Mouse (Mus musculus) kidney, adult 2 months (tissue): Measurements from ENCODE around the gene Bcan. TPM values are rescaled to one million over a fixed set of nuclear protein-coding genes. Genes with fewer than 3 reads are reported as not detected.

Source experiments
- DNase-seq: peaks from one replicate; pipeline ENCODE4 v3.0.0; 2021
- H3K27ac ChIP-seq: fragments of 200-500 bp; 2 replicates; pipeline ENCODE4 v1.5.1; 2012; ENCODE audit warnings: low read depth, low read length, control low read depth, inconsistent platforms; ENCODE audit not compliant: insufficient read depth
- H3K27me3 ChIP-seq: fragments of 200-500 bp; replicated peaks from 2 replicates; pipeline ENCODE4 v1.6.1; 2012; ENCODE audit warnings: mild to moderate bottlenecking, moderate library complexity, low read length, inconsistent platforms; ENCODE audit not compliant: control insufficient read depth, insufficient read depth
- H3K36me3 ChIP-seq: fragments of 200-500 bp; 2 replicates; pipeline ENCODE4 v1.6.1; 2012; ENCODE audit warnings: mild to moderate bottlenecking, moderate library complexity, low read length, inconsistent platforms; ENCODE audit not compliant: control insufficient read depth, insufficient read depth
- H3K4me1 ChIP-seq: fragments of 200-500 bp; 2 replicates; pipeline ENCODE4 v1.6.1; 2011; ENCODE audit warnings: low read length; ENCODE audit not compliant: control insufficient read depth, insufficient read depth
- H3K4me3 ChIP-seq: fragments of 200-500 bp; 2 replicates; pipeline ENCODE4 v1.5.1; 2011; ENCODE audit warnings: mild to moderate bottlenecking, low read depth, low read length, control low read depth; ENCODE audit not compliant: insufficient read depth
- CTCF ChIP-seq: fragments of 200-500 bp; conservative IDR thresholded peaks from 2 replicates; pipeline ENCODE4 v1.5.1; 2011; ENCODE audit warnings: low read depth, mild to moderate bottlenecking, control low read depth, low read length, moderate library complexity, mixed read lengths; ENCODE audit not compliant: insufficient read depth, insufficient read length
- POLR2A ChIP-seq: fragments of 200-500 bp; IDR thresholded peaks from one replicate; pipeline ENCODE4 v1.6.1; 2011; ENCODE audit warnings: low read depth, low read length, control low read depth
- WGBS: fragments of 180-500 bp; shearing (Covaris S2); methylation state at CpG from one replicate; pipeline ENCODE4 v1.1.7; 2018; 5-methylcytosine and 5-hydroxymethylcytosine counted together
- polyA plus RNA-seq: library from polyadenylated mRNA; depleted of rRNA; stranded (reverse); fragments of >200 nt; gene quantifications from 2 replicates; pipeline ENCODE4 v1.2.3, GENCODE M21; 2012

Bcan gene
- polyA plus RNA-seq, 1 experiment = 0.34 TPM

GRCm38 (mm10) chr3:87948378-87949265, 51.4 kb downstream of the Bcan start, which contains the start of gene Crabp2:
Gene Crabp2, plus strand, starts transcription at chr3:87948666.
- Histone ChIP-seq H3K27ac (no peak within 1 kb of the TSS), H3K4me1 (no peaks in the 10 kb centered on the region), H3K27me3 (peaks cover 2% of the 10 kb centered on the region; the same call in 1 of the 2 replicates), H3K36me3 (no peaks in the 10 kb centered on the region), H3K4me3 (no peak within 1 kb of the TSS)
- no peak for DNase-seq
- TF ChIP-seq POLR2A (no peak), CTCF (no peak)
- WGBS = 5% methylated on average over 35 of the region's 35 CpGs

- no peaks in the 10 kb centered on the region for H3K36me3 ChIP-seq
- no peak for DNase-seq
- no peak overlapping the region for H3K27ac ChIP-seq
- H3K4me1 ChIP-seq = no peaks in the 10 kb centered on the region
- TF ChIP-seq CTCF = no peak
- no peak overlapping the region for H3K4me3 ChIP-seq
- H3K27me3 ChIP-seq = peaks cover 2% of the 10 kb centered on the region; the same call in 1 of the 2 replicates
- WGBS = 3% methylated on average over 17 of the region's 17 CpGs
Measured at GRCm38 (mm10) chr3:87947811-87948199, 52.2 kb downstream of the Bcan start.

DNA sequence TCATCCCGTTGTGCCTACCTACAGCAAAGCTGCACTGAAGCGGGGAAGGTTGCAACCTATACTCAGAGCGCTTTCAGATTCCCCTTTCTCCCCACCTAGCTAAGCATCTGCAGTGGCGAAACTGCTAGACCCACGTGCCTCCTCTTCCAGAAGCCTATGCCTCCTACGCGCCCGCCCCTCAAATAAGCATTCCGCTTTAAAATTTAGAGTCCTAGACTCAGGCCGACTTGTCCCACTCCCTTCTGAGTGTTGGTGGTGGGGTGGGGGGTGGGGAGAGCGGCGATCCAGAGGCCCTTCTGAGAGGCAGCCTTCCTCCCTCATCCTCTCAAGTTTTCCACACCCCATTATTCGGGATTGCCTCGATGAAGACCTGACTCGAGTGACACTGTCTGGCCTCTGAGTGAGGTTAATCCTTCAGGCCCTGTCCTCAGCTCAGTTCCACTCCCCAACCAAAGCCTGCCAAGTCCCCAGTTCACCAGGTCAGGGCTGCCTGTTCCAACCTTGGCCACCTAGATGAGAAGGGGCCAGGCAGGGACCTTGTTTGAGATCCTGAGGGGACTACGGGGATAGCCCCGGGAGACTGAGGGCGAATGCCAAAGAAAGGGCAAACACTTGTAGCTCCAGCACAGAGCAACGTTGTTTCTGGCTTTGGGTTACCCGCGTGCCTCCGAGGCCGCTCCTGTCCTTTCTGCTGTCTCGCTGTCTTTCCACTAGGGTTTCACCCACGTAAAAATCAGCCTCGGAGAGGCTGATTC, 52.8 kb downstream of the Bcan start:
- WGBS = 16% methylated on average over 26 of the region's 26 CpGs
- H3K4me1 ChIP-seq = no peaks in the 10 kb centered on the region
- H3K27me3 ChIP-seq = peaks cover 2% of the 10 kb centered on the region; the same call in 1 of the 2 replicates
- H3K4me3 ChIP-seq = no peak overlapping the region
- TF ChIP-seq POLR2A = no peak
- TF ChIP-seq CTCF = no peak
- no peak for DNase-seq
- no peaks in the 10 kb centered on the region for H3K36me3 ChIP-seq
- no peak overlapping the region for H3K27ac ChIP-seq

DNA sequence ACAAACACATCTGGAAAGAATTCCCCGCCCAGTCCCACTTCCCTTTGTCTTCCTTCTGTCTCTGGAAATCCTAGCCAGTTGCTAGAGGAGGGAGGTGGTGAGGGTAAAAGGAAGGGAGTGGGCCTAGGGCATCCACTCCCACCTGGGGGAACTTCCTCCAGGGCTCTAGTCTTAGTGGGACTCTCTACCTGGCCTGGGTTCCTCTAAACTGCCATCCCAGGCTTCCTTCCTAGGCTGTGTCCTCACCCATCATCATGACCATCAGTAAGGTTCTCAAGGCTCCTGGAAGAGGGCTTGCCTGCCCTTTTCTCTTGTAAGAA, 53.5 kb downstream of the Bcan start:
- 67% methylated on average over 1 of the region's 1 CpGs for WGBS
- TF ChIP-seq CTCF = no peak
- TF ChIP-seq POLR2A = no peak
- no peaks in the 10 kb centered on the region for H3K4me1 ChIP-seq
- H3K4me3 ChIP-seq = no peak overlapping the region
- H3K27ac ChIP-seq = no peak overlapping the region
- DNase-seq = no peak
- H3K27me3 ChIP-seq = peaks cover 2% of the 10 kb centered on the region; the same call in 1 of the 2 replicates
- H3K36me3 ChIP-seq = no peaks in the 10 kb centered on the region

DNA sequence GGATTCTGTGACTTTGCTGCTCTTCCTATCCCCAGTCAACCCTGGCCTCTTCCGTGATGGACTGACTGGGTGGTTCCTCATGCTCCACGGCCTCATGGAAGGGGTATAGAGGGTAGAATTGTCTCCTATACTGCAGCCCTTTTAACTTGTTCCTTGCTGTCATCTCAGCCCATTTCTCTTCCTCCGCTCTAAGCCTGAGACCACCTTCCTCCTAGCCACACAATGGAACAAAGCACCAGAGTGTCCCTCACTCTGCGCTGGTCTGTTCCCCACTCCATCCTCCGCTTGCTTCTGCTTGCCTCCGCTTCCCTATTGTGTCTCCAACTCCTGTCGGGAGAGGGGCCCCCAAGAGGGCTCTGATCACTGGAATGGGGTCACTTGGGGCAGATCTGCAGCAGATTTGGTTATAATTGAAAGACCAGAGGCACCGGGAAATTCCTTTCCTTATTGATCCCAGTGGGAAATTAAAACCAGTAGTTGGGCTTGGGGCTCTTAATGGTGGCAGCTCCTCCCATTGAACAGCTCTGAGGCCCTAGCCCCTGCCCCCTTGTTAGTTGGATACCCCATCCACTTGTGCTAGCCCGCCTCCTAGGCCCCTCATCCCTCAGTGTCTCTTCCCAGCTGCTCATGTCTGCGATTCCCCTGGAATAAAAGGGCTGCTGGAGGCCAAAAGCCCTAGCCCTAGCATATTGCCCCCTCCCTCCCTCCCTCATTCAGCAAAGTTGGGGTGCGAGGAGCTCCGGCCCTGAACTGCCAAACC, 54.1 kb downstream of the Bcan start:
- TF ChIP-seq POLR2A = no peak
- 57% methylated on average over 12 of the region's 12 CpGs for WGBS
- no peak overlapping the region for H3K27ac ChIP-seq

DNA sequence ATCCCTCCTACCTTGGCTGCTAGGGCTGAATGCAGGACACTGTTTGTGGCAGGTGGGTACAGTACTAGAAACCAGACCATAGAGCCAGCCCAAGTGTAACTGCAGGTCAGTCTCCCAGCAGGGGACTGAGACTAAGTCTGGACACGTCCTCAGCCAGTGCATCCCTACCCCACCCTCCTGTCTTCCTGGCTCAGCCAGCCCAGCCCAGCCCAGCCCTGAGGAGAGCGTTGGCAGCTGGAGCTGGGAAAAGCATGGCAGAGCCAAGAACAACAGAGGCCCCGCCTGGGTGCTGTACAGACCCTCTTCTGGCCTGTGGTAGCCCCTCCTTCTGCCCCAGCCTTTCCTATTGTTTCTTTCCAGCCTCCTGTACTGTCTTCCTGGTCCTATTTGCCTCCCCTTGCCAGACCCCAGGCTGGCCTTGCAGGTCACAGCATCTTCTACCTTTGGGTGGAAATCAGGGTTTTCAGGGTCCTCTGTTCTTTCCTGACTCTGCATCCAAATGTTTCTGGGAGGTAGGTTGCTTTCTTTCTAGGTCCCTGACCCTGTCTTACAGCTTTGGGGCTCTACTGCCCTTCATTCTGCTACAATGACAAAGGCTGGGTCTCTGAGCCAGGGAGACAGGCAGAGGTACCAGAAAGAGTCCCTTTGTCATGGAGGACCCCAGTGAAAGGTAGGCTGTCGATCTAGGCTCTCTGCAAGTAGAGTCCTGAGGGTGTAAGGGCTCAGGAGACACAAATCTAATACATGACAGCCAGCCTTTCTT, 55.0 kb downstream of the Bcan start:
- no peak overlapping the region for H3K27ac ChIP-seq
- TF ChIP-seq CTCF = no peak
- no peak for TF ChIP-seq POLR2A
- H3K36me3 ChIP-seq = no peaks in the 10 kb centered on the region
- WGBS = 23% methylated on average over 4 of the region's 4 CpGs
- DNase-seq = no peak
- H3K4me3 ChIP-seq = no peak overlapping the region
- H3K27me3 ChIP-seq = peaks cover 2% of the 10 kb centered on the region; the same call in 1 of the 2 replicates
- no peaks in the 10 kb centered on the region for H3K4me1 ChIP-seq

More for the DNA sequence above, 54.1 kb downstream of the Bcan start:
- H3K36me3 ChIP-seq = no peaks in the 10 kb centered on the region
- peaks cover 2% of the 10 kb centered on the region; the same call in 1 of the 2 replicates for H3K27me3 ChIP-seq
- DNase-seq = no peak
- no peaks in the 10 kb centered on the region for H3K4me1 ChIP-seq
- H3K4me3 ChIP-seq = no peak overlapping the region
